Mouse (Mus musculus) forebrain, embryonic 14.5 days (tissue): Measurements from ENCODE around the gene Tbx4. TPM values are rescaled to one million over a fixed set of nuclear protein-coding genes. Genes with fewer than 3 reads are reported as not detected.

Source experiments
- ATAC-seq: fragments of 200-750 bp; cut with Nextera tagmentation; 2 replicates; pipeline ENCODE4 v1.8.0; 2017; ENCODE audit warnings: mild to moderate bottlenecking, moderate library complexity
- DNase-seq: peaks from one replicate; pipeline ENCODE4 v3.0.0-alpha.2; 2015; ENCODE audit warnings: low spot score
- H3K27ac ChIP-seq: fragments of 300-500 bp; sonication (generic); 2 replicates; pipeline ENCODE4 v1.5.1; 2014; ENCODE audit warnings: low read depth, mild to moderate bottlenecking, control low read depth, low read length, moderate library complexity
- H3K27me3 ChIP-seq: fragments of 300-500 bp; sonication (generic); replicated peaks from 2 replicates; pipeline ENCODE4 v1.6.1; 2014; ENCODE audit warnings: low read length, control low read depth, mixed read lengths; ENCODE audit not compliant: control insufficient read depth, insufficient read depth
- H3K36me3 ChIP-seq: fragments of 300-500 bp; sonication (generic); 2 replicates; pipeline ENCODE4 v1.6.1; 2014; ENCODE audit warnings: low read length, control low read depth; ENCODE audit not compliant: control insufficient read depth, insufficient read depth
- H3K4me1 ChIP-seq: fragments of 300-500 bp; sonication (generic); 2 replicates; pipeline ENCODE4 v1.6.1; 2014; ENCODE audit warnings: antibody characterized with exemption, low read length, control low read depth; ENCODE audit not compliant: control insufficient read depth, insufficient read depth
- H3K4me2 ChIP-seq: fragments of 300-500 bp; sonication (generic); 2 replicates; pipeline ENCODE4 v1.6.1; 2014; ENCODE audit warnings: mild to moderate bottlenecking, control low read depth, low read length
- H3K4me3 ChIP-seq: fragments of 300-500 bp; sonication (generic); 2 replicates; pipeline ENCODE4 v1.5.1; 2014; ENCODE audit warnings: low read depth, low read length, control low read depth
- H3K9ac ChIP-seq: fragments of 300-500 bp; sonication (generic); 2 replicates; pipeline ENCODE4 v1.6.1; 2014; ENCODE audit warnings: mild to moderate bottlenecking, low read length, control low read depth, moderate library complexity
- H3K9me3 ChIP-seq: fragments of 300-500 bp; sonication (generic); replicated peaks from 2 replicates; pipeline ENCODE4 v1.6.1; 2016; ENCODE audit warnings: low read length, control low read depth, mixed read lengths; ENCODE audit not compliant: control insufficient read depth
- WGBS: fragments of 180-500 bp; shearing (Covaris S2); extraction: QIAGEN DNeasy Blood & Tissue Kit; methylation state at CpG from one replicate; pipeline ENCODE4 v1.1.7; 2014; 5-methylcytosine and 5-hydroxymethylcytosine counted together
- polyA plus RNA-seq: library from polyadenylated mRNA; unstranded; fragments of >200 nt; fragmentation: Nextera tagmentation; extraction: Ambion mirVana; gene quantifications from 2 replicates; pipeline ENCODE4 v1.2.1, GENCODE M21; 2014

The Tbx4 gene
- polyA plus RNA-seq, 1 experiment from 2014 or later = 0.13 TPM

- Histone ChIP-seq H3K4me1 (no peaks in the 10 kb centered on the region), H3K4me2 (no peak overlapping the region), H3K9me3 (no peaks in the 10 kb centered on the region), H3K27me3 (peaks cover 83% of the 10 kb centered on the region), H3K36me3 (no peaks in the 10 kb centered on the region), H3K27ac (no peak overlapping the region), H3K4me3 (no peak overlapping the region), H3K9ac (no peak overlapping the region)
- DNase-seq = no peak
- WGBS = 1% methylated on average over 6 of the region's 6 CpGs
- no peak for ATAC-seq
Observed at GRCm38 (mm10) chr11:85892771-85893170, 6.5 kb downstream of the Tbx4 start.

GRCm38 (mm10) chr11:85893400-85894135 lies 7.3 kb downstream of the Tbx4 start:
- whole genome bisulfite sequencing = 1% methylated on average over 13 of the region's 13 CpGs

GRCm38 (mm10) chr11:85894136-85894530 lies 7.9 kb downstream of the Tbx4 start:
- Histone ChIP-seq H3K9ac (no peak overlapping the region), H3K4me3 (no peak overlapping the region), H3K9me3 (no peaks in the 10 kb centered on the region), H3K36me3 (no peaks in the 10 kb centered on the region), H3K27me3 (peaks cover 87% of the 10 kb centered on the region), H3K27ac (no peak overlapping the region), H3K4me1 (no peaks in the 10 kb centered on the region), H3K4me2 (no peak overlapping the region)
- ATAC-seq = no peak
- 1% methylated on average over 3 of the region's 3 CpGs for WGBS
- DNase-seq = no peak

More at GRCm38 (mm10) chr11:85893400-85894135, 7.3 kb downstream of the Tbx4 start:
- DNase-seq (no peak), ATAC-seq (no peak)
- H3K4me2 ChIP-seq = no peak overlapping the region
- no peak overlapping the region for H3K27ac ChIP-seq
- no peaks in the 10 kb centered on the region for H3K4me1 ChIP-seq
- H3K36me3 ChIP-seq = no peaks in the 10 kb centered on the region
- no peak overlapping the region for H3K4me3 ChIP-seq
- H3K9me3 ChIP-seq = no peaks in the 10 kb centered on the region
- H3K9ac ChIP-seq = no peak overlapping the region
- peaks cover 88% of the 10 kb centered on the region for H3K27me3 ChIP-seq

GRCm38 (mm10) chr11:85894731-85895545 lies 8.7 kb downstream of the Tbx4 start:
- no peaks in the 10 kb centered on the region for H3K9me3 ChIP-seq
- H3K4me2 ChIP-seq = peak overlapping the region; percentile 38
- H3K36me3 ChIP-seq = no peaks in the 10 kb centered on the region
- no peak for ATAC-seq
- DNase-seq = peak; percentile 33
- H3K4me1 ChIP-seq = no peaks in the 10 kb centered on the region
- no peak overlapping the region for H3K27ac ChIP-seq
- H3K27me3 ChIP-seq = peaks cover 83% of the 10 kb centered on the region
- H3K9ac ChIP-seq = no peak overlapping the region
- 1% methylated on average over 43 of the region's 43 CpGs for WGBS
- peak overlapping the region; percentile 10 for H3K4me3 ChIP-seq

- no peaks in the 10 kb centered on the region for H3K36me3 ChIP-seq
- ATAC-seq (no peak), DNase-seq (no peak)
- H3K9me3 ChIP-seq = no peaks in the 10 kb centered on the region
- peaks cover 78% of the 10 kb centered on the region for H3K27me3 ChIP-seq
- WGBS = 39% methylated on average over 12 of the region's 13 CpGs
- no peak overlapping the region for H3K9ac ChIP-seq
- no peak overlapping the region for H3K4me2 ChIP-seq
- no peaks in the 10 kb centered on the region for H3K4me1 ChIP-seq
- H3K4me3 ChIP-seq = no peak overlapping the region
- H3K27ac ChIP-seq = no peak overlapping the region
Observed at GRCm38 (mm10) chr11:85896335-85896985, 10.2 kb downstream of the Tbx4 start.

GRCm38 (mm10) chr11:85900291-85900690 lies 14.1 kb downstream of the Tbx4 start:
- H3K4me1 ChIP-seq = no peaks in the 10 kb centered on the region
- DNase-seq = no peak
- no peaks in the 10 kb centered on the region for H3K36me3 ChIP-seq
- H3K27me3 ChIP-seq = peaks cover 49% of the 10 kb centered on the region
- H3K9me3 ChIP-seq = no peaks in the 10 kb centered on the region
- no peak overlapping the region for H3K9ac ChIP-seq
- H3K4me3 ChIP-seq = no peak overlapping the region
- H3K4me2 ChIP-seq = no peak overlapping the region
- no peak for ATAC-seq
- H3K27ac ChIP-seq = no peak overlapping the region

- ATAC-seq (no peak), DNase-seq (no peak)
- Histone ChIP-seq H3K4me3 (no peak overlapping the region), H3K9ac (no peak overlapping the region), H3K27ac (no peak overlapping the region), H3K4me1 (no peaks in the 10 kb centered on the region), H3K9me3 (no peaks in the 10 kb centered on the region), H3K27me3 (no peaks in the 10 kb centered on the region), H3K4me2 (no peak overlapping the region), H3K36me3 (no peaks in the 10 kb centered on the region)
- WGBS = 72% methylated on average over 4 of the region's 4 CpGs
Observed at GRCm38 (mm10) chr11:85909514-85909913, 23.3 kb downstream of the Tbx4 start.

- H3K27ac ChIP-seq = no peak overlapping the region
Observed at GRCm38 (mm10) chr11:85910133-85910532, 23.9 kb downstream of the Tbx4 start.

More at GRCm38 (mm10) chr11:85910133-85910532, 23.9 kb downstream of the Tbx4 start:
- no peaks in the 10 kb centered on the region for H3K36me3 ChIP-seq
- H3K4me1 ChIP-seq = no peaks in the 10 kb centered on the region
- no peak overlapping the region for H3K9ac ChIP-seq
- H3K4me2 ChIP-seq = no peak overlapping the region
- DNase-seq (no peak), ATAC-seq (no peak)
- WGBS = 51% methylated on average over 10 of the region's 10 CpGs
- H3K9me3 ChIP-seq = no peaks in the 10 kb centered on the region
- H3K27me3 ChIP-seq = no peaks in the 10 kb centered on the region
- no peak overlapping the region for H3K4me3 ChIP-seq
